Mouse (Mus musculus): ENCODE results near the gene Galk2.

Gene Galk2

GRCm38 (mm10) chr2:125941111-125941785 lies 82.3 kb downstream of the Galk2 start:
- DNase-seq (ENCODE audit: low read depth, low spot score) = no peak

- DNase-seq (ENCODE audit: low read depth, low spot score) = no peak
Measured at GRCm38 (mm10) chr2:125943301-125943700, 84.4 kb downstream of the Galk2 start.

DNA sequence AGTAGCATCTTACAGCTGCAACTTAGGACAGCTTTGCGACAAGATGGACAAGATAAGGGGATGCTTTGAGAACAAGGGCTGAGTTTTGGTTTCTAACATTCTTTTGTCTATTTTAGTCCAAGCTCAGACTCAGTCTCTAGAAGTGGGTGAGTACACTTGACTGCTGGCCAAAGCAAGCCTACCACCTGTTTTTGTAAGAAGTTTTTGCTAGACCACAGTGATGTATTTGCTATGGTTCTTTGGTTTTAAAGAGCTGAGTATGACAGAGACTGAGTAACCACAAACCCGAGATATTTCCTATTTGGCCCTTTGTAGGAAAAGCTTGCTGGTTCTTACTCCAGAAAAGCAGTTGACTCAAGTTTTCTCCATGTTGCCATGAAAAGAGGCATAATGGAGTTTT lies 89.3 kb downstream of the Galk2 start:
- no peak for DNase-seq (ENCODE audit: low read depth, low spot score)

- DNase-seq (ENCODE audit: low read depth, low spot score) = no peak
Measured at GRCm38 (mm10) chr2:125968811-125969210, 109.9 kb downstream of the Galk2 start.

DNA sequence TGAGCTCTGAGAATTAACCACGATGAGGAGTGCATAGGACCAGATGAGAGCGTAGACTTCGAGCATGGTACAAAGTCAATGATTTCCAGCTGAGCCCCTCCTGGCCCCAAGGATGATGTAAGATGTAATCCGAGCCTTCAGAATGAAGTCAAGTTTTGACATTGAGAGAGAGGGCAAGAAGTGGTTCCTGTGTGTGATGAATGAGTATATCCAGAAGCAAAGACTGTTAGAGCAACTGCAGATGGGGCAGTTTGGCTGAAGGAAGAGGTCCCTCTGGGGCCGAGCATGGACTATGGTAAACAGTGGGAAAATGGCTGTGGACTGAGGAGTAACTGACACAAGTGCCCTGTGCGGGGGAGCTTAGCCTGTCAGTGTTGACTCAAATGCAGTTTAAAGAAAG lies 114.3 kb downstream of the Galk2 start:
- no peak for DNase-seq (ENCODE audit: low read depth, low spot score)

DNA sequence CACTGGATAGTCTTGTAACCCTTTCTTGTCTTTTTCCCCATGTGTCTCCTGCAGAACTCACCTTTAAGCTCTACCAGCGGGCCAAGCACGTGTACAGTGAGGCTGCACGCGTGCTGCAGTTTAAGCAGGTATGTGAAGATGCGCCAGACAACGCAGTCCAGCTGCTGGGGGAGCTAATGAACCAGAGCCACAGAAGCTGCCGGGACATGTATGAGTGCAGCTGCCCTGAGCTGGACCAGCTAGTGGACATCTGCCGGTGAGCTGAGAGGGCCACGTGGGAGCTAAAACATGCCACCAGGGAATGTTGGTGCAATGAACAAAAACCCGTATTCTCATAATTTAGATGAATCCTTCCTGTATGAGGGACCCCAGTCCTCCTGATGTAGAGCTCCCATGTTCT lies 116.3 kb downstream of the Galk2 start:
- no peak for DNase-seq (ENCODE audit: low read depth, low spot score)

DNA sequence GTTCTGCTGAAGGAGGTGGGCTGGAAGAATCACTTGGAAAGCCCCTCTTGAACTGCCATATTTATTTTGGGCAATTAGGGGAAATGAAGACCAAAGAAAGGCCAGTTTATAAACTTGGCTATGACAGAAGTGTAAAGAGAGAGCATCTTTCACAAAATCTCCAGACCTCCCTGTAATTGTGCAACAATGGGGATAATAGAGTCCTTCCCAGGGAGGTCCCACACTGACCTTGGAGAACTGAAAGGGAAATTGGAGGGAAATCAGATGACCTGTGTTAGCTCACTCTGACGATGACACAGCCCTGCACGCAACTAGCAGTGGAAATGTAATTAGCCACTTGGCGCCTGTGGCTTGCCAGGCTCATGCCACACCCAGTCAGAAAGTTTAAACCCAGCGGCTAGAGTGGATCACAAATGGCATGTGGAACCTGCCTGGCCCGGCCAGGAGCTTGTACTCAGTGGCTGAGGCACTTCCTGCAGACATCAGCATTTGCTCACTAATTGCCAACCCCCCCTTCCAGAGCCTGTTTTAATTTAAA lies 117.0 kb downstream of the Galk2 start:
- DNase-seq (ENCODE audit: low read depth, low spot score) = no peak

DNA sequence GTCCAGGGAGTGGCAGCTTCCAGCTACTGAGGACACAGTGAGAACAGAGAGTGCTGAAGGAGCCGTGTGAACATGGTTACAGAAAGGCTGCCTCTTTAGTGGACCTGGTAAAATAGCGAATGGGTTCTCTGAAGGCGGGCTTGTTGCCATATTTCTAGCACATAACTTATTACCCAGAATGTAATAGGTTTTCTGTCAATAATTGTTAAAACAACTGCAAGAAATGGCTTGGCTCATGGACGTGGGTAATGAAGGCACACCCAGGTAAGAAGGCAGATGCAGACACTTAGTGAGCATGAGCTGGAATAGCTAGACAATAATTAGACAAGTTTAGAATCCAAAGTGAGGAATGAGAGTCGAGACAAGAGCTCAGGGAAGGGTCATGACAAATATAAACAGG lies 143.4 kb downstream of the Galk2 start:
- no peak for DNase-seq (ENCODE audit: low read depth, low spot score)

DNA sequence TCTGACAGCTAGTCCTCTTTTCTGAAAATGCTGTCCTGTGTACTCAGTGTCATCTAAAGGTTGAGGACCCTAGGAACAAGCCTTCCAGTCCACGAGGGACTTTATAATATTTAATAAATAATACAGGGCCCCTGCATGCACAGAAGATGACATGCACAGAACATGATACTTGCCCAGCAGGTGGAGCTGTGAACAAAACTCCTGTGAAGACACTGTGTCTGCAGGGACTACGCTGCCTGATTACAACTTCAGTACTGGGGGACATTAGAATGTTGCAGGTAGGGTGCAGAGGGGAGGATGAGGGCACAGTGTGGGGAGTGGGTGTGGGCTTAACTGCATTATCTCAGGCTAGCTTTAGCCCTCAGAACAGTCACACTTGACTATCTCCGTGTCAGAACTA lies 147.2 kb downstream of the Galk2 start:
- peak; percentile 18 for DNase-seq (ENCODE audit: low read depth, low spot score)

DNA sequence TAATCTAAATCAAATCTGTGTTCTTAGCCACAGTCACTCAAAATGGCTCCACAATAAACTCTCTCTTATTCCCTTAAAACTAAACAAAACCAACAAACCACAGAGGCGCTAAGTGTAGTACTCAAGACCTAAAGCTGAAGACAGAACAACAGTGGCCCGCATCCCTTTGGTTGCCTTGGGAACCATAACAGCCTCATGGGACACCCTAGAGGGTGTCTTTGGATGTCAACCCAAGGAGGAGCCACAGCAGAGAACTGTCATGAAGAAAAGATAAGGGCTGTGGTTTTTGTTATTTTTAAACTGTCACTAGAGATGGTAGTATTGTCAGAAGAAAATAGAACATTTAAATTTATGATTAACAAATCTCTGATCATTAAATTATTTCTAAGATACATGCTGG lies 147.8 kb downstream of the Galk2 start:
- no peak for DNase-seq (ENCODE audit: low read depth, low spot score)

GRCm38 (mm10) chr2:126014989-126015710 lies 156.2 kb downstream of the Galk2 start:
- no peak for DNase-seq (ENCODE audit: low read depth, low spot score)

- DNase-seq (ENCODE audit: low read depth, low spot score) = no peak
Measured at GRCm38 (mm10) chr2:126015763-126016473, 157.0 kb downstream of the Galk2 start.

DNA sequence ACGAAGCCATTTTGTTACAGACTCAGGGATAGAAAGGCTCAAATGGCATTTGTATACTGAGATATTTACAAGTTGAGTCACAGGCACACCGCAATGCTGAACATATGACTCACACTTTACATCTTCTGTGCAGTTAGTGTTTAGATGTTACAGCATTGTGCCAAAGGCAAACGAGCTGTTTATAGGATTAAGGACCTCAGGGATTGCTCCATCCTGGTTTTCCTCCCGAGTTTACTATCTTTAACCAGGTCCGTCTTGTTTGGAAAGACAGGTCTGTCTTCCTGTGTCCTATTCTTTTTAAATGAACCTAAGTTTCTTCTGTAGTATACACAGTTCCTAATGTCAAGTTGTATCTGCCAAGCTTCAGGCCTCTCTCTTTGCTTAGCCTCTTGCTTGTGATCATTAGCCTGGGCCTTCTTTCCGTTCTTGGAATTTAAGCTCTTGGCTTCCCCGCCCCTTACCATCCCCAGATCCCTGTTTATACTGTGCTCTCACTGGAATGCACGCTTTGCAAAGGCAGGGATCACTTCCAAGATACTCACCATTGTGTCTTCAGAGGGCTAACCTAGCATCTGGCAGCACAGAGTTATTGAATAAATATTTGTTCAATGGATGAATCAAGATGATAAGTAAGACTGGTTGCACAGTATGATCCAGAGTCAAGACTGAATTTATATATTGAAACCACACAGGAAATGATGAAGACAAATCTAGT lies 172.4 kb downstream of the Galk2 start:
- DNase-seq (ENCODE audit: low read depth, low spot score) = no peak

DNA sequence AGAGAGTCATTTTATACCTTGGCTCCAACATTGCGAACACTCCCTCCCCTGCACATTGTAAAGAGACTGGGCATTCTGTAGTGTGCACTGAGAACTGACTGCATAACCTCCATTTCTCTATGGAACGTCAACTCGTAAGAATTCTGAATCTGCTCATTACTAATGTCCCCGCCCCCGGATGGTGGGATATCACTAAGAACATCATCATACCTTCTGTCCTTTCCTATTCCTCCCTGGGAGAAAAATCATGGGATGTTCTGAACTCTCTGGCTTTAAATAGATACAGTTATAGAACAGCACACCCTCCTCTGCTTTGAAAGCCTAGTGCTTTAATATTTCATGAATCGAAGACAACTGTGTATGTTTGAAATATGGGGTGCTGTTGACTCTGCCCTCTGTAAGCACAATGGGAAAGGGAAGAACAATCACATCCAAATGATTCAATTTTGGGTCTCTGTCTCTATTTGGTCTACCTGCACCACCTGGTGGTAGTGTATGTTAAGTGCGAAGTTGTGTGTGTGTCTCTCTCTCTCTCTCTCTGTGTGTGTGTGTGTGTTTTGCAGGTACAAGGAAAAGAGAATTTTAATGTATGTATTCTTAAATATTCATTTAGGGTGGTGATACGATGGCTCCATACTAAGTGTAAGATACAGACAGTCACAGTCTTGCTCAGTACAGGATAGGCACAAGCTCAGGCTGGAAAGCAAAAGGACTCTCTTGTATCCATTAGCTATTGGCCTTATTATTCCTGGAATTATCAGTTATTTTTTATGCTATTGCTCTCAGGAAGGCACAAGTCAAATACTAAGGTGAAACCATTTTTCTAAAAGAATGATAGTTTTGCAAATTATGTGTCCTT lies 174.4 kb downstream of the Galk2 start:
- DNase-seq (ENCODE audit: low read depth, low spot score) = no peak
